Mouse (Mus musculus) macrophage (primary cell): ENCODE measurements around the gene Kmt2a. TPM values are rescaled to one million over a fixed set of nuclear protein-coding genes. Genes with fewer than 3 reads are reported as not detected.
A peak's percentile ranks its signal among the peaks of the same experiment; 100 is the strongest.

Source experiments
- H3K27ac ChIP-seq: fragments of 350-480 bp; formaldehyde crosslinking; 2 replicates; pipeline ENCODE4 v1.9.0; 2021
- H3K36me3 ChIP-seq: fragments of 350-480 bp; formaldehyde crosslinking; 2 replicates; pipeline ENCODE4 v1.9.0; 2021; ENCODE audit errors: inconsistent target
- H3K4me3 ChIP-seq: fragments of 350-480 bp; formaldehyde crosslinking; 2 replicates; pipeline ENCODE4 v1.9.0; 2021; ENCODE audit errors: inconsistent target
- H3K79me2 ChIP-seq: fragments of 350-480 bp; formaldehyde crosslinking; 2 replicates; pipeline ENCODE4 v1.9.0; 2021; ENCODE audit errors: inconsistent target
- WGBS: methylation state at CpG from one replicate; pipeline ENCODE4 v1.1.7; 2026; ENCODE audit warnings: inconsistent platforms; ENCODE audit not compliant: missing documents; 5-methylcytosine and 5-hydroxymethylcytosine counted together
- polyA plus RNA-seq: library from polyadenylated mRNA; stranded (reverse); fragments of 250-400 nt; gene quantifications from 3 replicates; pipeline ENCODE4 v1.2.4, GENCODE M21; 2018; ENCODE audit warnings: inconsistent platforms

Kmt2a gene
- polyA plus RNA-seq, 1 experiment from 2014 or later = 17.8 TPM

DNA sequence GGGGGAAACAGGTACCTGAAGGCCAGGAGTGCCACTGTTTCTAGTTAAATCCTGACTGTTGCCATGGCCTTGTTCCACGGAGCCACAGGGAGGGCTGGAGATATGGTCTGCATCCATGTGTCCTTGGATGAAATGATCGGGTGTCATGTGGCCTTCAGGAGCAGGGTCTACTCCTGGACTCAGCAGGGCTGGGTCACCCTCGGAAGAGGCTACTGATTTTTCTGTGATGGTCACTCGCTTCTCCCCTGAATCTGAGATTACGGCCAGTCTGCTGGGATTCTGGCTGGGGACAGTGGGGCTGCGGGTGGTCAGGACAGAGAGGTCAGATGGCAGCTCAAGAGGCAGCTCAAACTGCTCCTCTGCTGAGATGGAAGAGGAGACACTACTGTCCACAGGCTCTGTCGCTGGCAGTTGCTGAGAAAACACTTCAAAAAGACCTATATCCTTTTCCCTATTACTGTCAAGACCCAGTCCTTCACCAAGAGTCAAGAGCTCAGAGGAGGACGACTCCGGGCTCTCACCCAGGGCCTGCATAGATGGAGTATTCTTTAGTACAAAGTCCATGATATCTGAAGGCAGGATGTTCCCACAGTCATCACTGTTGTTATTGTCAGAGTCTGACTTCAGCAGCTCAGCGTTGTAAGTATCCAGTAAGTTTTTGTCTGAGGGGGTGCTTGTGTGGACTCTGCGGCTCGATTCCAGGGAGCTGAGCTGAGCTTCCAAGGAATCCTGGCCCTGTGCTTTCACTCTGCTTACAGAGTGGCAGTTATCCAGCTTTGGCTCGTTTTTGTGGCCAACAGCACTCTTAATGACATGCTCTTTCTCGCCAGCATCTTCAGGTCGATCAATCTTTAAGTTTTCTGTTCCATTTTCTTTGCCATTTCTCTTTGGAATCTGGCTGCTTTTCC, 60.9 kb downstream of the Kmt2a start:
- 91% methylated on average over 14 of the region's 15 CpGs for WGBS
- H3K27ac ChIP-seq = no peak overlapping the region
- no peaks in the 10 kb centered on the region for H3K79me2 ChIP-seq
- peaks cover 97% of the 10 kb centered on the region for H3K36me3 ChIP-seq
- no peak overlapping the region for H3K4me3 ChIP-seq

DNA sequence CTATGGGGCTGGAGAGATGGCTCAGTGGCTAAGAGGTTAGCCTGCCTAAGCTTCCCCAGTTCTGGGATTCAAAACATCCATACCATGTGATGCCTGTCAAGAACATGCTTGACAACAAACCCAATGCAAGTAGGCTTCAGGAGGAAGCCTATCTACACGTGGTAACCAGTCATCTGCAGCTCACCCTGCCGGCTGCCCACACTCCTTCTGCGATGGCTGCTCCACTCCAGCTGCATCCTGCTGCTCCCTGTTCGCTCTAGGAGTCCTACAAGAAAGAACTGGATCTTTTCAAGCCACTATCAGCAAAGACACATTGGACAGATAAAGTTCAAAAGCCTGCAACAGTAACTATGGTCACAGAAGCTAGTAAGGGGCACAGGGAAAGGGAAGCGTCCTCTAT, 63.6 kb downstream of the Kmt2a start:
- H3K4me3 ChIP-seq = no peak overlapping the region
- 90% methylated on average over 5 of the region's 5 CpGs for WGBS
- H3K79me2 ChIP-seq = no peaks in the 10 kb centered on the region
- peaks cover 97% of the 10 kb centered on the region for H3K36me3 ChIP-seq
- no peak overlapping the region for H3K27ac ChIP-seq

DNA sequence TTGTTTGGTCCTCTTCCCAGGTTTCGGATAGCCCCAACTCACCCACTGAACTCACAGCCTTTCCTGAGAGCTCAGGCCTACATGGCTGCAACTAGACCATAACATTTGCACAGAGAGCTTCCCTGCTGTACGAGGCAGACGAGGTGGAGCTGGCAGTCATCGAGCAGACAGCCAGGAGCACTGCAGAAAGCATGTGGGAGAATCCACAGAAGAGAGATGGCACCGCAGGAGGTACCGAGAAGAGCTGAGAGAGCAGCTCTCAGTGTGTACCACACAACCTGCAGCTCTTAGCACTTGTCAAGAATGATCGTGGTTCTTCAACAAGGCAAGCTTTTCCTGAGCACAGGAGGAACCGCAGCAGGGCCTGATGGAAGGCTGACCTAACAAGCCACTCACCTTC, 66.9 kb downstream of the Kmt2a start:
- 93% methylated on average over 8 of the region's 8 CpGs for WGBS
- H3K36me3 ChIP-seq = peaks cover 94% of the 10 kb centered on the region
- H3K4me3 ChIP-seq = no peak overlapping the region

DNA sequence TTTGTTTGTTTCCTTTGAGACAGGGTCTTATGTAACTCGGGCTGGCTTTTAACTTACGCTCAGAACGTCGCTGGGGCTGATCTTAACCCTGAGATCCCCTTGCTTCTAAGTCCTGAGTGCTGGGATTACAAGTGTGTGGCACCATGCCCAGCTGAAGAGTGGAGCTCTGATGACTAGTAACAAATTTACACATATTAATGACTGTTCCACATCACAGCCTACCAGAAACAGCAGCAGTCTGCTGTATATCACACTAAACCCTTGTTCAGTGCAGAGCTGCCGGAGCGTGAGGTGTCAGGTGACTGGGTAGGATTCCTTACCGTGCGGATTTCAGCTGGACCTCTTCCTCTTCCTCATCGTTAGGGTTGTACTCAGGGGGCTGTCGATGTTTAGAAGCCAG, 70.8 kb downstream of the Kmt2a start:
- Histone ChIP-seq H3K4me3 (no peak overlapping the region), H3K79me2 (no peaks in the 10 kb centered on the region), H3K27ac (no peak overlapping the region), H3K36me3 (peaks cover 96% of the 10 kb centered on the region)
- 82% methylated on average over 10 of the region's 10 CpGs for WGBS

More for the DNA sequence above, 66.9 kb downstream of the Kmt2a start:
- Histone ChIP-seq H3K27ac (no peak overlapping the region), H3K79me2 (no peaks in the 10 kb centered on the region)

DNA sequence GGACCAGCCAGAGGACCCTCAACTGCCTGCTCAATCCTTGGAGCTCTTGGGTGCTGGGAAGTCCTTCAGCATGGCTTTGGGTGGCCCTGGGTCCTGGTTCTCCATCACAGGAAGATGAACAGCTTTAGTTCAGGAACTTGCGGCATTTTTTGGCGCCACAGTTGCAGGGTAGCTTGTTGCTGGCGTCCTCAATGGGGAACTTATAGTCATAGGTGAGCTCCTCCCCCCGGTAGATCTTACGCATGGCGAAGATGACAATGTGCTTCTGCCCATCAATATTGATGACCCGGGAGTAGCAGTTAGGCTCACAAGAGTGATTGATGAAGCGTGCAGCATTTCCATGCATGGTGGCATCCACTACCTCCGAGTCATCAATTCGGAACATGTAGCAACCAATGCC, 73.3 kb downstream of the Kmt2a start:
- Histone ChIP-seq H3K79me2 (no peaks in the 10 kb centered on the region), H3K27ac (no peak overlapping the region), H3K4me3 (no peak overlapping the region), H3K36me3 (peaks cover 79% of the 10 kb centered on the region)
- WGBS = 93% methylated on average over 10 of the region's 10 CpGs

DNA sequence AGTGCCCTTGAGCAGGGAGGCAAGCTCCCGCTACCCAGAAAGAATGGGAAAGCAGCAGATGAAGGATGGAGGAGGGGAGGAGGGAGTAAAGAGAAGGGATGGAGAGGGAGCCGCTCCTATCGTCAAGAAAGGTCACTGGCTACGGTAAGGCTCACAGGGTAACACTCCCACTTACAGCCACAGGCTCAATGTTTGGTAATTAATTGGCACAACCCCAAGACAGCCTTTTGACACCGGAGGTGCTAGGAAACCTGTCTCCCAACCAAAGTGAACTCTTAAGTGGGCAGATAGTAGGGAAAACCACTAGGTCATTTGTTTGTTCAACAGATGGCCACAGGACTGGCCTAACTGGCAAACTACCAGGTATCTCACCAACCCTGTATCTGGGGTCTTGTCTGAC, 74.0 kb downstream of the Kmt2a start:
- no peak overlapping the region for H3K4me3 ChIP-seq
- 93% methylated on average over 5 of the region's 5 CpGs for WGBS
- no peak overlapping the region for H3K27ac ChIP-seq
- peaks cover 73% of the 10 kb centered on the region for H3K36me3 ChIP-seq
- no peaks in the 10 kb centered on the region for H3K79me2 ChIP-seq

DNA sequence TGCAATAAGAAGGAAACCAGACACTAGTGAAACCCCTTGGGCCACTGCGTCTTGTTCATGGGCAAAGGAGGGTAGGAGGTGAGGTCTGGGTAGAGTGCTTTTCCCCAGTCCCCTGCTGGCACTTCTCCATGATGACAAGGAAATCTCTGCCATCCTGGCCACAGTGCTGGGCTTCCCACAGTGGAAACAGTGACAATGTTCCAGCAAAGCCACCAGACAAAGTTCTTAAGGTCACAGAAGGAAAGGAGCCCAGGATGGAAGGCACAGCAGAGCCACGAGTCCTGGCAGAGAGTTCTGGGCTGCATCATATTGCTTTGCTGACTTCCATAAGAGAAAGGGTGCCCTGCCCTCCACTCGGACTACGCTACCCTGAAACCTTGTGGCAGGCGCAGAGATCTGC, 75.6 kb downstream of the Kmt2a start:
- Histone ChIP-seq H3K36me3 (peaks cover 59% of the 10 kb centered on the region), H3K79me2 (no peaks in the 10 kb centered on the region), H3K4me3 (no peak overlapping the region), H3K27ac (no peak overlapping the region)
- WGBS = 91% methylated on average over 5 of the region's 5 CpGs

DNA sequence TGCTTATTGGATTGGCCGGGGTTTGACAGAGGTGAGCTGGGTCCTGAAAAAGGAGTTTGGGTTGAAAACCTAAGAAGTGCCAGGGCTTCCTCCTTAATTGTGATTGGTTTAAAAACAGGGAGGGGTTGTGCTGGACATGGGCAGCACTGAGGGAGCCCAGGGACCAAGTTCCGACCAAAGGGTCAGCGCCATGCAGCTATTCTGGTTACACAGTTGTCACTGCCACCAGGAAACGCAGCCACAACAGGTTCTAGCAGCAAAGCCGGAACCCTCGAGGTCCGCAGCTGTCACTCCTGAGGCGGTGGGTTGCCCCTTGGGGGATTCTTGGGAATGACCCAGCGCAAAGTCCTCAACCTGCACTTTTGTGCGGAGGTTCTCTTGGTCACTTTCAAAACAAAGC, 76.4 kb downstream of the Kmt2a start:
- no peaks in the 10 kb centered on the region for H3K79me2 ChIP-seq
- peaks cover 52% of the 10 kb centered on the region for H3K36me3 ChIP-seq
- WGBS = 95% methylated on average over 10 of the region's 10 CpGs
- no peak overlapping the region for H3K27ac ChIP-seq
- H3K4me3 ChIP-seq = no peak overlapping the region

DNA sequence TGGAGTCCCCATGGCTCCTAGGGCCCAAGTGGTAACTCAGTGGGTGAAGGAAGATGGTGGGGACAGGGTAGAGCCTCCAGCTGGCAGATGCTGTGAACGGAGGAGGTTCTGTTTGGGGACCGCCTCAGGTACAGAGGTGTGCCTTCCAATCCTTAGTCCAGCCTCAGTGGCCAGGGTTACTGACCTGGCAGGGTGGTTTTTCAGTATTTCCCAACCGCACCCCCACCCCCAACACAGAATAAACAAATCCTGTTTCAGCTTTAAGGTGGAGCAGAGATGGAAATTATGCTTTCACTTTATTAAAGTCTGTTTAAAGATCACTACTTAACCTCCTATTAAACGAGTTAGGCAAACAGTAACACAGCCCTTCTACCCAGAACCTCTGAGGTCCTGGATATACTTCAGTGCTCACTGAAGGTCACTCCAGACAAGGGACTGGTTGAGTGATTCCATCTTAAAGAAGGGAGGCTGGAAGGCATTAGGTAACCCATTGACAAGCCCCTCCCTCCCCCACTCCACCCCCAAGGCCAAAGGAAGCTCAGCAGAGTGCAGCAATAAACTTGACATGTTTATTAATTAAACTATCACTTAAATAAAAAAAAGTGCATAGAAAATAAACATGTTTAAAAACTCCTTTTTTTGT, 78.2 kb downstream of the Kmt2a start, which contains the start of gene Ttc36:
Gene Ttc36, minus strand, starts transcription at position 265 of the 643 bp plus-strand sequence.
- H3K4me3 ChIP-seq = no peak within 1 kb of the TSS
- no peak within 1 kb of the TSS for H3K27ac ChIP-seq
- H3K36me3 ChIP-seq = peaks cover 35% of the 10 kb centered on the region
- WGBS = 84% methylated on average over 4 of the region's 4 CpGs
- H3K79me2 ChIP-seq = no peaks in the 10 kb centered on the region

DNA sequence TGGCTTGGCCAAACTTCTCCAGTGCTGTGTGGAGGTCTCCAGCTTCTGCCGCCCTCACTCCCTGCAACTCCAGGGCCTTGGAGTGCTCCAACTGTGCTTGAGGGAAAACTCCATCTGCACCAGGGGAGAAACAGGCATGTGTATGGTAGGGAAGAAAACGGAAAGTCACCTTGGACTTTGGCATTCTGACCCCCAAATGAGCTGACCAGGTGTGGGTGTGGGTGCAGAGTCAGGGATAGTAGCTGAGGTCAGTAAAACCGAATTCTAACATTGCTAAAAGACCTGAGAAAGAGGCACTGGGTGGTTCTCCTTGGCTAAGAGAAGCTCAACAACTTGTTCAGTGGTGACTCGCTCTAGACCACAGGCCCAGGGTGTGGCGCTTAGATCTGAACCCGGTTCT, 79.4 kb downstream of the Kmt2a start:
- Histone ChIP-seq H3K27ac (no peak overlapping the region), H3K79me2 (no peaks in the 10 kb centered on the region), H3K36me3 (peaks cover 22% of the 10 kb centered on the region; the same call in 1 of the 2 replicates), H3K4me3 (no peak overlapping the region)
- whole genome bisulfite sequencing = 60% methylated on average over 6 of the region's 6 CpGs

DNA sequence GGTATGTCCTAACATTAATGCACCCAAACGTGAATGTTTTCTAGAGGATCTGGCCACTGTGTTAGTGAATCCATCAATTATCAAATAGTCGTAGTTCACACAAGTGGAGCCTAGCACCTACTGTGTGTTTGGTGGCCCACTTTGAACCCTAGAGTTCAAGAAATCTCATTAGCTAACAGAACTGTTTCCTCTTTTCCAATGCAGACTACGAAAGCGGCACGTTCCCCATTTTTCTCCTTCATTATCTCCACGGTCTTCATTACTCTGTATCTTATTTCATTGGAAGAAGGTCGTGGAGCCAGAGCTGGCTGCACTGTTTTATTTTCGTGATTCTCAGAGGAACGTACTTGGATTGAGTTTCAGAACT, 81.2 kb downstream of the Kmt2a start:
- H3K4me3 ChIP-seq = no peak overlapping the region
- no peaks in the 10 kb centered on the region for H3K79me2 ChIP-seq
- WGBS = 23% methylated on average over 9 of the region's 9 CpGs
- H3K36me3 ChIP-seq = peaks cover 5% of the 10 kb centered on the region; the same call in 1 of the 2 replicates
- no peak overlapping the region for H3K27ac ChIP-seq

DNA sequence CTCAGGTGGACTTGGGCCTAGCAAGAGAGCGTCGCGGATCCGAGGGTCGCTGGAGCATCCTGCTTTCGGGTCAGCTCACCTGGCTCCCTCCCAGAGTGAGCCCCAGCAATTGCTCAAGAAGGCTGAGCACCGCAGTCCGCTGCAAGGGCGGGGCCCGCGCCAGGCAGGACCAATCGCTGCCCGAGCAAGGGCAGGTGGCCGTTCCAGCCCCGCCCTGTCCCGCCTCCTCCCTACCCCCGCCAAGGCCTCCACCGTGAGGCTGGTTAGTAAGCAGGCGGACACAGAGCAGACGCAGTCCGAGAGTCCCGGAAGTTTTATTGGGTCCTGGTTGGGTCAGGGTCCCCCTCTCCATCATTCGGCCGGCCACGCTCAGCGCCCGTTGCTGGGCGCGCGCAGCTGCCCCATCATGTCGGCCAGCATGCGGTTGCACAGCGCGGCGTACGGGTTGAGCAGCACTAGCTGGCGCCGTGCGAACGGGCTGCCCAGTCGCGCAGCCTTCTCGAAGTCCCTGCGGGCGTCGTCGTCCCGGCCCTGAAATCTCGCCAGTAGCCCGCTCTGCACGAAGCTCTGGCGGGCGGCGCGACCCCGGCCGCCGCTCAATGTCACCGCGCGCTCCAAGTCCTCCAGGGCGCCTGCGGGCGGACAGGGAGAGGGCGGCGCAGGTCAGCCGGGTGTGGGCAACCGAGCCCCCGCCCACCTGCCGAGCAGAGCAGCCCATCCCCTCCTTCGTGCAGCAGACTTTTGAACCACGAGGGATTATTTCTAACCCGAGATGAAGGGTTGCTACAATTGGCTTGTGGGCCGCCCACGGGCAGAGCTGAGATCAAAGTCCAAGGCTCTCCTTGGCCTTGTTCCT, 81.8 kb downstream of the Kmt2a start, which contains the start of gene Tmem25:
Gene Tmem25, minus strand, starts transcription at position 206 of the 856 bp plus-strand sequence.
- Histone ChIP-seq H3K36me3 (no peaks in the 10 kb centered on the region), H3K27ac (no peak within 1 kb of the TSS), H3K4me3 (peak within 1 kb of the TSS; percentile 23; the same call in 1 of the 2 replicates), H3K79me2 (no peaks in the 10 kb centered on the region)
- WGBS = 1% methylated on average over 75 of the region's 75 CpGs

DNA sequence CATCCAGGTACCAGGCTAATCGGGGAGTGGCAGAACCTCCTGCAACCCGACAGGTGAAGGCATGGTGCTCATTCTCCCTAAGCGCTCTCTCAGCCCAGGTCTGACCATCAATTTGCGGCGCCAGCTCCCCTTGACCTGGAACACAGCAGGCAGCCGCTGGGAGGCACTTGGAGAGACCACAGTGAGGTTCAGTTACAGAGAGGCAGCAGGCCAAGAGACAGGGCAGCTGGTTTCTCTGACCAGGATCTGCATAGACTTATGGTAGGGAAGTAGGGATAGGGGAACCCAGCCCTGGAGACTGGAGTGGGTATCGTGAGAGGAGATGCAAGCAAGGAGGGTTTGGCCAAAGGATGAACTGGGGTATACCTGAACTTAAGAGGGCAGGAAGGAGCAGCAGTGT, 82.8 kb downstream of the Kmt2a start:
- 79% methylated on average over 7 of the region's 7 CpGs for WGBS
- H3K79me2 ChIP-seq = no peaks in the 10 kb centered on the region
- H3K27ac ChIP-seq = no peak overlapping the region
- no peak overlapping the region for H3K4me3 ChIP-seq
- no peaks in the 10 kb centered on the region for H3K36me3 ChIP-seq

DNA sequence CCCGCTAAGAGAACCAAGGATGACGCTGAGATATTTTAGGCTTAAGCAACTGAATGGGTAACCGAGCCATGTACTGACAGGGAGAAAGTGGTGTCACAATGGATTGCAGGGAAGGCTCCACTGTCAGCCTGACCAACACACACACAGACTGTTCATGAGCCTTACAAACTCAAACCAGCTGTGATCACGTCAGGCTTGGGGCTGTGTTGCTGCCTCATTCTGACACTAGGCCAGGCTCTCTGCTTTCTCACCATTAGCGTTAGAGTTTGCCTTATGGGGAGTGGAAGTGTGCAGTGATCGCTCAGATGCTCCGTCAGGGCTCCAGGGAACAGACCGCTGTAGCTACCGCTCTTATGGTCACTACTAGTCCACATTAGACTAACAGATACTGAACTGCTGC, 88.3 kb downstream of the Kmt2a start:
- WGBS = 91% methylated on average over 7 of the region's 9 CpGs
- H3K36me3 ChIP-seq = peaks cover 28% of the 10 kb centered on the region; the same call in 1 of the 2 replicates
- no peaks in the 10 kb centered on the region for H3K79me2 ChIP-seq
- no peak overlapping the region for H3K27ac ChIP-seq
- no peak overlapping the region for H3K4me3 ChIP-seq
